Mouse (Mus musculus) heart, adult 8-10 months (tissue): ENCODE measurements at regions not wholly inside any gene's neighbourhood (a gene's known extent, or its start where the extent isn't known, plus 50 kb on each side); places are given as distances from the start of the nearest gene placed in this dataset.
A peak's percentile ranks its signal among the peaks of the same experiment; 100 is the strongest.

Experiments used
- DNase-seq: peaks from one replicate; pipeline ENCODE4 v3.0.0; 2022; ENCODE audit warnings: low spot score

GRCm38 (mm10) chr13:44077022-44077421 lies 292.4 kb downstream of the Cd83 start:
- no peak for DNase-seq

GRCm38 (mm10) chr13:44085621-44086510 lies 301.3 kb downstream of the Cd83 start:
- DNase-seq = no peak

- DNase-seq = no peak
Measured at GRCm38 (mm10) chr13:44086801-44087200, 302.2 kb downstream of the Cd83 start.

- no peak for DNase-seq
Measured at GRCm38 (mm10) chr13:44097141-44097540, 312.6 kb downstream of the Cd83 start.

GRCm38 (mm10) chr13:44099511-44099910 lies 314.9 kb downstream of the Cd83 start:
- no peak for DNase-seq

GRCm38 (mm10) chr13:44100125-44101067 lies 315.8 kb downstream of the Cd83 start:
- peak; percentile 20 for DNase-seq

GRCm38 (mm10) chr13:44101161-44101560 lies 316.6 kb downstream of the Cd83 start:
- DNase-seq = no peak

- DNase-seq = no peak
Measured at GRCm38 (mm10) chr13:44101806-44102205, 317.2 kb downstream of the Cd83 start.

- DNase-seq = no peak
Measured at GRCm38 (mm10) chr13:44102257-44102656, 317.7 kb downstream of the Cd83 start.

GRCm38 (mm10) chr13:44103340-44103739 lies 318.8 kb downstream of the Cd83 start:
- DNase-seq = no peak

GRCm38 (mm10) chr13:44105161-44105560 lies 320.6 kb downstream of the Cd83 start:
- no peak for DNase-seq

- no peak for DNase-seq
Measured at GRCm38 (mm10) chr13:44108695-44109094, 324.1 kb downstream of the Cd83 start.

GRCm38 (mm10) chr13:44113043-44113442 lies 328.5 kb downstream of the Cd83 start:
- no peak for DNase-seq

- DNase-seq = no peak
Measured at GRCm38 (mm10) chr13:44114856-44115255, 330.3 kb downstream of the Cd83 start.

- no peak for DNase-seq
Measured at GRCm38 (mm10) chr13:44117841-44118240, 333.3 kb downstream of the Cd83 start.

- DNase-seq = no peak
Measured at GRCm38 (mm10) chr13:44118846-44119245, 334.3 kb downstream of the Cd83 start.

- no peak for DNase-seq
Measured at GRCm38 (mm10) chr13:44121241-44121671, 336.7 kb downstream of the Cd83 start.

- DNase-seq = no peak
Measured at GRCm38 (mm10) chr13:44121932-44122331, 337.4 kb downstream of the Cd83 start.

GRCm38 (mm10) chr13:44126198-44126597 lies 341.6 kb downstream of the Cd83 start:
- DNase-seq = no peak

- no peak for DNase-seq
Measured at GRCm38 (mm10) chr13:44128506-44129274, 344.1 kb downstream of the Cd83 start.

- DNase-seq = no peak
Measured at GRCm38 (mm10) chr13:44131916-44132315, 347.3 kb downstream of the Cd83 start.

- no peak for DNase-seq
Measured at GRCm38 (mm10) chr13:44132510-44132909, 347.9 kb downstream of the Cd83 start.
